Mouse (Mus musculus): ENCODE results near the gene Tnfrsf1b. TPM values are rescaled to one million over a fixed set of nuclear protein-coding genes. Genes with fewer than 3 reads are reported as not detected.
A peak's percentile ranks its signal among the peaks of the same experiment; 100 is the strongest.

Gene Tnfrsf1b
- polyA plus RNA-seq, 1 experiment from 2014 or later: 4.1 TPM

DNA sequence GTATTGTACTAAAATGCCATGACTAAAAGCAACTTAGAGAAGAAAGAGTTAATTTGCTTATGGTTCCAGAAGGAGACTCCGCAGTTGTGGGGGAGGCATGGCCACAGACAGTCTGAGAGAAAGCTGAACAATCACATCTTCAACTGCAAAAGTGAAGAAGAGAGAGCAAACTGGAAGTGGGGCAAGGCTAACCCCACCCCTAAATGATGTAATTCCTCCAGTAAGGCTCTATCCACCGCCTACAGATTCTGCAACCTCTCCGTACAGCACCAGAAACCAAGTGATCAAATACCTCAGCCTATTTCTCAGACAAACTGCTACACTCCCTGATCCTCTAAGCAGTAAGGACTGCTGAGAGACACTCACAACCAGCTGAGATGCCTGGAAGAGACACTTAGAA lies 45.2 kb downstream of the Tnfrsf1b start:
- 58% methylated on average over 3 of the region's 3 CpGs for WGBS (ENCODE audit: insufficient replicate concordance)

DNA sequence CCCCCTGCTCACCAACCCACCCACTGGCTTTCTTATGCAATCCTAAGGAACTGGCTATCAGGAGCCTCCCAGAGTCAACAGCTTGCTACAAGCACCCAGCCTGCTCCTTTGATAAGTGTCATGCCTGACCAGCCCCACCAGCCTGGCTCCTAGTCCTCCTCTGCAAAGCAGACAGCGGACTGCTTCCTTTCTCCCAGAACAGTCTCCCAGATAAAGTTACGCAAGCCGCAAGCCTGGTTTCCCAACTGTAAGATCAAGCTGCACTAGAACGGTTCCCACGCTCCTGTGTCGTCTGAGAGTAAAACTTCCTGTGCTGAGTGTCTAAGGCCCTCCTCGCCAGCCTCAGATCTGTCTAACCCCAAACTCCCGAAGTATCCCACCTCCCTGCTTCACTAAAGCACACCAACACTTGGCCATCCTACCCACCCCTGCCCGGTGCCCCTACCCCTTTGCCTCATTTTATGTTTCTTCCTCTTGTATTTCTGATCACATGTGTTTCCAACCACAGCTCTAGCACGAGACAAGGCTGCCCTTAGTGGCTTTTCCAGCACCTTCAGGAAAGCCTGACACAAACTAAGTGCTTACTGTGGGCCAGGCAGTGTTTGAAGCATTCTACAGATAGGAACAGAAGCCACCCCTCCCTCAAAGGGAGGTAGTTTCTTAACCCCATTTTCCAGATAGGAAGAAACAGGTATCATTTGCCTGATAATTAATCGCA lies 46.5 kb downstream of the Tnfrsf1b start:
- Histone ChIP-seq H3K4me3 (replicated peaks) (peak overlapping the region; percentile 11), H3K4me2 (peak overlapping the region; percentile 52), H3K9me3 (replicated peaks) (no peaks in the 10 kb centered on the region), H3K27me3 (no peaks in the 10 kb centered on the region), H3K9ac (peak overlapping the region; percentile 64), H3K27ac (peak overlapping the region; percentile 95), H3K36me3 (no peaks in the 10 kb centered on the region), H3K4me1 (replicated peaks) (peaks cover 67% of the 10 kb centered on the region)
- peak; percentile 75 for DNase-seq
- 4% methylated on average over 11 of the region's 11 CpGs for WGBS (ENCODE audit: insufficient replicate concordance)
- ATAC-seq (ENCODE audit: low read depth): peak; percentile 93

More for the DNA sequence above, 45.2 kb downstream of the Tnfrsf1b start:
- Histone ChIP-seq H3K27me3 (no peaks in the 10 kb centered on the region), H3K4me2 (no peak overlapping the region), H3K9ac (no peak overlapping the region), H3K4me3 (replicated peaks) (no peak overlapping the region), H3K9me3 (replicated peaks) (no peaks in the 10 kb centered on the region), H3K27ac (peak overlapping the region; percentile 95; the same call in 1 of the 2 replicates), H3K4me1 (replicated peaks) (peaks cover 63% of the 10 kb centered on the region), H3K36me3 (no peaks in the 10 kb centered on the region)
- DNase-seq: no peak
- no peak for ATAC-seq (ENCODE audit: low read depth)

DNA sequence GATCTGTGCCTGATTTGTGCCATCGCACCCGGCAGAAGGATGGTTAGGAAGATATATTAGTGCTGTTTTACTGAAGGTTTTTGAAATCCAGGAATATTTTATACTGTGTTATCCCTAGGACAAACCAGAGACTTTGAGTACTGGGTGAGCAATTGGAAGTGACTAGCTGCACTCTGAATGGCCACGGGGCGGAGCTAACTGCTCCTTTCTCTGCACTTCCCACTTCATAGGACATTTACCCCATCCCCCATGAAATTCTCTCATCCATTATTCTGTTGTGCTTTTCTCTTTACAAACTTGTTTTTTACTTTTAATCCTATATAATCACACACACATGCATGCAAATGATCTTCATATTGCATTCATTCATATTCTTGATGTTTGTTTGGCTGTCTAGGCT lies 50.1 kb downstream of the Tnfrsf1b start:
- H3K4me3 ChIP-seq (replicated peaks): no peak overlapping the region
- H3K36me3 ChIP-seq: no peaks in the 10 kb centered on the region
- H3K27me3 ChIP-seq: no peaks in the 10 kb centered on the region
- H3K27ac ChIP-seq: peak overlapping the region; percentile 15
- H3K9ac ChIP-seq: no peak overlapping the region; the same call in 1 of the 2 replicates
- H3K9me3 ChIP-seq (replicated peaks): no peaks in the 10 kb centered on the region
- 64% methylated on average over 4 of the region's 4 CpGs for WGBS (ENCODE audit: insufficient replicate concordance)
- ATAC-seq (ENCODE audit: low read depth) (no peak), DNase-seq (no peak)
- H3K4me2 ChIP-seq: no peak overlapping the region
- peaks cover 86% of the 10 kb centered on the region for H3K4me1 ChIP-seq (replicated peaks)

GRCm38 (mm10) chr4:145195172-145195571 lies 51.5 kb downstream of the Tnfrsf1b start:
- H3K4me3 ChIP-seq (replicated peaks): peak overlapping the region; percentile 99
- H3K9ac ChIP-seq: no peak overlapping the region; the same call in 1 of the 2 replicates
- H3K36me3 ChIP-seq: peaks cover 10% of the 10 kb centered on the region; the same call in 1 of the 2 replicates
- WGBS (ENCODE audit: insufficient replicate concordance): 18% methylated on average over 5 of the region's 5 CpGs
- no peaks in the 10 kb centered on the region for H3K27me3 ChIP-seq
- no peaks in the 10 kb centered on the region for H3K9me3 ChIP-seq (replicated peaks)
- no peak overlapping the region; the same call in 1 of the 2 replicates for H3K27ac ChIP-seq
- peak overlapping the region; percentile 91; the same call in 1 of the 2 replicates for H3K4me2 ChIP-seq
- peaks cover 73% of the 10 kb centered on the region for H3K4me1 ChIP-seq (replicated peaks)
- DNase-seq: no peak
- no peak for ATAC-seq (ENCODE audit: low read depth)

DNA sequence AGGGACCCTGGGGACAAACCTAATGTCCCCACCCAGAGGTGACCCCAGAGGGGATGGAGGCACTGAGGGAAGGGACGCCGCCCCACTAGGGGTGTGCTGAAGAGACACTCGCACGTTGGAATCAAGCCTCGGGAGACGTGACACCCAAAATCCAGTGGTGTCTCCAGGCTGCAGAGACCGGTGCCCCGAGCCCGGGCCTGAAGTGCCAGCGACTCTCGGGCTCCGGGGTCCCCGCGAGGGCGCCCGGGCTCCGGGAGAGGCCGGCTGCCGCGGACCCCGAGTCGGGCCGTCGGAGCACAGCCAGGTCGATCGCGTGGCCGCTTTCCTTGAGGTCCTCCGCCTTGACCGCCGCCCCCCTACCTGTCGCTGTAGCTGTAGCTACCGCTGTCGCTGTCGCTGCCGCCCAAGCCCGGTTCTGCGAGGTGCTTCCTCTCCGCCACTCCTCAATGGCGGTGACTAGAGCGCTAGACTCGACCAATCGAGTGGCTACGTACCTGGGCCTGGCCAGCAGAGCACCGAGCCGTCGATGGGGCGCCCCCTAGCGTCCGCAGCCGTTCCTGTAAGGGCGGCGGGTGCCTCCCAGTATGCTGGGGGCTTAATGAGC lies 52.0 kb downstream of the Tnfrsf1b start, which contains the start of gene Vps13d:
Vps13d (minus strand) TSS at position 447 of the 604 bp plus-strand sequence.
- no peaks in the 10 kb centered on the region for H3K9me3 ChIP-seq (replicated peaks)
- peaks cover 15% of the 10 kb centered on the region for H3K36me3 ChIP-seq
- H3K9ac ChIP-seq: peak within 1 kb of the TSS; percentile 97
- peak; percentile 85 for ATAC-seq (ENCODE audit: low read depth)
- DNase-seq: peak; percentile 81
- H3K4me1 ChIP-seq (replicated peaks): peaks cover 69% of the 10 kb centered on the region
- H3K27me3 ChIP-seq: no peaks in the 10 kb centered on the region
- WGBS (ENCODE audit: insufficient replicate concordance): under 1% methylated on average over 53 of the region's 53 CpGs
- peak within 1 kb of the TSS; percentile 91 for H3K4me2 ChIP-seq
- H3K27ac ChIP-seq: peak within 1 kb of the TSS; percentile 87
- H3K4me3 ChIP-seq (replicated peaks): peak within 1 kb of the TSS; percentile 99

DNA sequence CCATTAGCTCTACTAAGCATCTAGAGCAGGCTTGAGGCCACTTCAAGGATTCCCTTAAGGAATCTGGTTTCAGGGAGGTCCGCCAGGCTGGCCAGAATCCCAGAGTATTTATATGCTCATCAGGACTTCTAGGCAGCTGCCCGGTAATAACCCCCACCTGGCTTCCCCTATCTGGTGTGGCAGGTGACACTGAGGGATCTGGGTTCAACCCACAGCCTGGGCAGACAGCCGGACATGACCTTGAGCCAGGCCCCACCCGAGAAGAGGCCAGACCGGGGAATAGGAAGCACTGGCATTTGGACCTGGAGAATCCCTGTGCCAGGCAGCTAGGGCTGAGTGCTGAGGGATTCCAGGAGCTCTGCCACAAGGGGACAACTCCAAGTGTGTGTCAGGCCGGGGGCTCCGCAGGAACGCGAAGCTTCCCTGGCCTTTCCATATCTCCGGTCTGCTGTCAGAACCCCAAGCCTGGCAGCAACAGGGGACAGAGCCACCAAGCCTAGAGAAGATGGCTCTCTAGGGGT lies 52.6 kb downstream of the Tnfrsf1b start:
- H3K4me2 ChIP-seq: peak overlapping the region; percentile 91
- H3K4me1 ChIP-seq (replicated peaks): peaks cover 63% of the 10 kb centered on the region
- H3K27me3 ChIP-seq: no peaks in the 10 kb centered on the region
- peak overlapping the region; percentile 99 for H3K4me3 ChIP-seq (replicated peaks)
- H3K9me3 ChIP-seq (replicated peaks): no peaks in the 10 kb centered on the region
- 1% methylated on average over 10 of the region's 10 CpGs for WGBS (ENCODE audit: insufficient replicate concordance)
- ATAC-seq (ENCODE audit: low read depth): peak; percentile 50
- H3K9ac ChIP-seq: peak overlapping the region; percentile 97
- H3K36me3 ChIP-seq: peaks cover 21% of the 10 kb centered on the region
- peak; percentile 29 for DNase-seq
- H3K27ac ChIP-seq: peak overlapping the region; percentile 87

- Histone ChIP-seq H3K9me3 (replicated peaks) (no peaks in the 10 kb centered on the region), H3K27ac (peak overlapping the region; percentile 87), H3K36me3 (peaks cover 26% of the 10 kb centered on the region), H3K27me3 (no peaks in the 10 kb centered on the region), H3K9ac (peak overlapping the region; percentile 97), H3K4me2 (peak overlapping the region; percentile 91), H3K4me1 (replicated peaks) (peaks cover 57% of the 10 kb centered on the region), H3K4me3 (replicated peaks) (peak overlapping the region; percentile 99)
- no peak for DNase-seq
- no peak for ATAC-seq (ENCODE audit: low read depth)
- WGBS (ENCODE audit: insufficient replicate concordance): 53% methylated on average over 3 of the region's 3 CpGs
Observed at GRCm38 (mm10) chr4:145193406-145193805, 53.3 kb downstream of the Tnfrsf1b start.

DNA sequence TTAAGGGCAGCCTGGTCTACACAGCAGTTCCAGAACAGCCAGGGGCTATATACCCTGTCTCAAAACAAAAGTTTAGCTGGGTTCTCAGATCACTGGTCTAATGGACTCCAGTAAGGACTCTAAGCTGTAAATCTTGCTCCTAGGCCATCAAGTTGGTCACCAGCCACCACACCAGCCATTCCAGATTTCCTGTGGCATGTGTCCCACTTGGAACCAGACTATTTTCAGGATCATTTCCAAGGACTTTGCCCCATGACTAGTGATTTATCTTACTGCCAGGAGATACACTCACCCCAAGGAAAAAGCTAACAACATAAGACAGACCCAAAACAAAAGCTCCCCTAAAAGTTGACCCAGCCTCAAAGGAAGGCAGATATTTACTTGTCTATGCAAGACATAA lies 54.0 kb downstream of the Tnfrsf1b start:
- H3K4me2 ChIP-seq: peak overlapping the region; percentile 91; the same call in 1 of the 2 replicates
- ATAC-seq (ENCODE audit: low read depth): no peak
- H3K4me3 ChIP-seq (replicated peaks): peak overlapping the region; percentile 99; the same call in 1 of the 2 replicates
- no peak overlapping the region for H3K27ac ChIP-seq
- peaks cover 28% of the 10 kb centered on the region for H3K36me3 ChIP-seq
- H3K9me3 ChIP-seq (replicated peaks): no peaks in the 10 kb centered on the region
- H3K9ac ChIP-seq: peak overlapping the region; percentile 97
- DNase-seq: no peak
- H3K27me3 ChIP-seq: no peaks in the 10 kb centered on the region
- H3K4me1 ChIP-seq (replicated peaks): peaks cover 51% of the 10 kb centered on the region

DNA sequence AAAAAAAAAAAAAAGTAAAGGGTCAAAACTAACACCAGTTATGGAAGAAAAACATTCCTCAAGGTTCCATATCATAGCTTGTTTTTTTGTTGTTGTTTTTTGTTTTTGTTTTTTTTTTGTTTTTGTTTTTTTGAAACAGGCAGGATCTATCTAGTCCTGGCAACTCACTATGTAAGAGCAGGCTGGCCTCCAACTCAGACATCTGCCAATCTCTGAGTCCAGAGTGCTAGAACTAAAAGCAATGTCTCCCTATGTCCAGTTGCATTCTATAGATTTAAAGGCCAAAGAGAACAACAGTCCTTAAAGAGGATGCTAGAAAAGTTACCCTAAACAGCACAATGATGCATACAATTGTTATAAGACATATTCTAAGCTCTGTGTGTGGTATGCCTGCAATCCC lies 58.1 kb downstream of the Tnfrsf1b start:
- Histone ChIP-seq H3K4me3 (replicated peaks) (no peak overlapping the region), H3K9ac (no peak overlapping the region), H3K27me3 (no peaks in the 10 kb centered on the region), H3K4me1 (replicated peaks) (peaks cover 20% of the 10 kb centered on the region), H3K9me3 (replicated peaks) (no peaks in the 10 kb centered on the region), H3K4me2 (no peak overlapping the region), H3K27ac (no peak overlapping the region), H3K36me3 (peaks cover 59% of the 10 kb centered on the region)
- ATAC-seq (ENCODE audit: low read depth): no peak
- no peak for DNase-seq

GRCm38 (mm10) chr4:145187619-145188018 lies 59.1 kb downstream of the Tnfrsf1b start:
- WGBS (ENCODE audit: insufficient replicate concordance): 70% methylated on average over 2 of the region's 2 CpGs
- ATAC-seq (ENCODE audit: low read depth) (no peak), DNase-seq (no peak)
- H3K9ac ChIP-seq: no peak overlapping the region
- no peak overlapping the region for H3K27ac ChIP-seq
- no peak overlapping the region for H3K4me2 ChIP-seq
- H3K27me3 ChIP-seq: no peaks in the 10 kb centered on the region
- no peak overlapping the region for H3K4me3 ChIP-seq (replicated peaks)
- no peaks in the 10 kb centered on the region for H3K9me3 ChIP-seq (replicated peaks)
- peaks cover 10% of the 10 kb centered on the region for H3K4me1 ChIP-seq (replicated peaks)
- H3K36me3 ChIP-seq: peaks cover 62% of the 10 kb centered on the region

DNA sequence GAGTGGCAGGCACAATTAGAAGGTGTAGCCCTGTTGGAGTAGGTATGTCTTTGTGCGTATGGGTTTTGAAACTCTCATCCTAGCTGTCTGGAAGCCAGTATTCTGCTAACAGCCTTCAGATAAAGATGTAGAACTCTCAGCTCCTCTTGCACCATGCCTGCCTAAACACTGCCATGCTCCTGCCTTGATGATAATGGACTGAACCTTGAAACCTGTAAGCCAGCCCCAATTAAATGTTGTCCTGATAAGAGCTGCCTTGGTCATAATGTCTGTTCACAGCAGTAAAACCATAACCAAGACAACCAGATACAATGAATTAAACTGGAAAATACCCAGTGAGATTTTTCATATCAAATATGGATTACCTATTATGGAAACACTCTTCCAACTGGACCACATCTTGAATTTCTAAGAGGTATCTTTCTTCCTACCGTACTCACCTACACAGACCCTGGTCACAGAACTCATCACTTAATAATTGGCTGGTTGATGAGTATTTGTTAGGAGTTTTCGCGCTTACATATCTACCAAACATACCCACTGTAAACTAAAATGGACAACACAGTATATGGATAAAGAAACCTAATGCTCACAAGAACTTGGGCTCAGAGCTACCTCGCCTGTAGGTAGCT lies 67.6 kb downstream of the Tnfrsf1b start:
- 85% methylated on average over 5 of the region's 5 CpGs for WGBS (ENCODE audit: insufficient replicate concordance)
- Histone ChIP-seq H3K9me3 (replicated peaks) (no peaks in the 10 kb centered on the region), H3K9ac (no peak overlapping the region), H3K4me3 (replicated peaks) (no peak overlapping the region), H3K27ac (no peak overlapping the region), H3K27me3 (no peaks in the 10 kb centered on the region), H3K36me3 (peaks cover 73% of the 10 kb centered on the region), H3K4me2 (no peak overlapping the region), H3K4me1 (replicated peaks) (no peaks in the 10 kb centered on the region)
- ATAC-seq (ENCODE audit: low read depth) (no peak), DNase-seq (no peak)

Measured in liver, embryonic 13.5 days (tissue).